Mouse (Mus musculus) erythroblast, embryonic 14.5 days (primary cell): ENCODE data around the gene Ptprn2.

Source experiments
- GATA1 ChIP-seq: IDR thresholded peaks from 2 replicates; pipeline ENCODE4 v1.6.1; 2012; ENCODE audit warnings: low read length, inconsistent platforms, mixed read lengths
- TAL1 ChIP-seq: IDR thresholded peaks from 3 replicates; pipeline ENCODE4 v1.6.1; 2012; ENCODE audit warnings: low read length, inconsistent platforms, mixed read lengths

DNA sequence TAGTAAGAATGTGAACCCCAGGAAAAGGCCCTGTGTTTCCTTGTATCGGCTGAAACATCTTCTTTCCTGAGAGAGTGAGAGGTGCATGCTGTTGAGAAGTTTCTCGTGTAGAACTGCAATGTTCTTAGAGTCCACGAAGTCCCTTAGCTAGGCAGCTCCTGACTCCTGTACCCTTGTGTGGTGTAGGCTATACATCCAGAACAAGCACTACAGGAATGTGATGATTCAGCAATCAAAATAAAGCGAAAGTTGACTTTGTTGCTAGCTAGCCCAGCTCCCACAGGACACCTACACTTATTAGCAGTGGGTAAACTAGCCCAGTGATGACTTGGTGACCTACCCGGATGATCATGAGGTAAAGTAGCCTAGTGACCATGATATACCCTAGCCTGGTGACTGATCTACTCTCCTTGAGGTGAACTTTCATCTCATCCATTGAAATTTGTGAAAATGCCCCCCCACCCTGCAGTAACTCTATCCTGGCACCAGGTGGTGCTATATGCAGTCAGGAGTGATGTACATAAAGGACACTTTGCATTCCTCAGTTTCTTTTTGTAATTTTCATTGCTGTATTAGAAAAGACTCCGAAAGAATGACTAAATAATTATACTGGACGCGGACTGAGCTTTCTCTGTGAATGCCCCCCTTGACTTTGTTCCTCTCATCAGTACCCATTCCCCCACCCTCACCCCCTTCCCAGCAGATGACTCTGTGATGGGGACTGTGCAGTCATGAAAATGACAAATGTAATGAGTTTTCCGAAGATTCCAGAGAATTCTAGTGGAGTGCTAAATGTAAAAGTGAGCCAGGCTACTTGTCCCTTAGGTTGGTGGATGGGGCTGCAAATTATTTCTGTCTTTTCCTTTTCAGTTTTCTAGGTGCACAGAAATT is 140.1 kb downstream of the Ptprn2 start:
- TF ChIP-seq TAL1 = no peak
- TF ChIP-seq GATA1 = no peak
